Mouse (Mus musculus): ENCODE measurements at regions not wholly inside any gene's neighbourhood (a gene's known extent, or its start where the extent isn't known, plus 50 kb on each side); places are given as distances from the start of the nearest gene placed in this dataset.
A peak's percentile ranks its signal among the peaks of the same experiment; 100 is the strongest.
"Not testable (repeated sequence)": the region's sequence is repeated elsewhere in the genome, so short reads cannot be mapped to it uniquely, and the experiment has no call there.

- peak; percentile 42 for DNase-seq (ENCODE audit: low spot score)
These were observed 188.8 kb upstream of the Dmac1 start for GRCm38 (mm10) chr4:75466880-75467327.

- DNase-seq (ENCODE audit: low spot score), result no peak
These were observed 185.5 kb upstream of the Dmac1 start for GRCm38 (mm10) chr4:75463579-75463978.

DNA sequence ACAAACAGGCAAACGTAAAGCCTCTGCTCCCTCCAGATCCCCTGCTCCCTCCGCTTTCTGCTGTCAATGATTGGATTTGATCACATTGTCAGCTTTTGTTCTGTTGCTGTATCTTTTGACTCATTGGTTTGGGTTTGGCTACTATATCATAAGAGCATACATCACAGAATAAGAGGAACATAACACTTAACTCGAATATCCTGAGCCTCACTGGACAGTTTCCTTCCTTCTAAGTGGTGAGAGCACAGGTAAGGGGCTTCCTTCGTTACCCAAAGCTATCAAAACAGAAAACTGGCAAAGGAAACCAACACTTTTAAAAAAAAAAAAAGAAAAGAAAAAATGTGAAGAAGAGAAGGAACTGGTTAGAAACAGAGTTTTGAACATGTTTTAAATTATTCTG is 171.4 kb upstream of the Dmac1 start:
- DNase-seq (ENCODE audit: low spot score), result no peak

GRCm38 (mm10) chr4:75423296-75423695 is 145.2 kb upstream of the Dmac1 start:
- no peak for DNase-seq (ENCODE audit: low spot score)

GRCm38 (mm10) chr4:75400754-75401153 is 122.6 kb upstream of the Dmac1 start:
- DNase-seq (ENCODE audit: low spot score), result not testable (repeated sequence)

DNA sequence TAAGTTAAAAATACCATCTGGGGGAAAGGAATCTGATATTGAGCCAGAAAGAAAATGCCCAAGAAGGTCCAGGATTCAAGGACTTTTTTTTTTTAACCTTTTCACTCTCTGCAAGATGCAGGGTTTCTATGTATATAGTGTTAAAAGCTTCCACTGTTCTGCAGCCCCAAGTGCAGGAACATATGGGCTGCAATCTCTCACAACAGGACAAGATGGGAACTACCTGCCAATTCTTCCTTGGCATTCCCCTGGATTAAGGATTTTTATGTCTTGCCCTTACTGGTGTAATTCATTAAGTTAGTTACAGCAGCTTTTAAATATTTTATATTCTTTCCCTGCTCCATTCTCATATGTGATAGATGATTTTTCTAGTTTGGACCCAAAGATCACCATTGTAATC is 116.9 kb upstream of the Dmac1 start:
- no peak for DNase-seq (ENCODE audit: low spot score)

GRCm38 (mm10) chr4:75394264-75394663 is 116.2 kb upstream of the Dmac1 start:
- DNase-seq (ENCODE audit: low spot score), result no peak

DNA sequence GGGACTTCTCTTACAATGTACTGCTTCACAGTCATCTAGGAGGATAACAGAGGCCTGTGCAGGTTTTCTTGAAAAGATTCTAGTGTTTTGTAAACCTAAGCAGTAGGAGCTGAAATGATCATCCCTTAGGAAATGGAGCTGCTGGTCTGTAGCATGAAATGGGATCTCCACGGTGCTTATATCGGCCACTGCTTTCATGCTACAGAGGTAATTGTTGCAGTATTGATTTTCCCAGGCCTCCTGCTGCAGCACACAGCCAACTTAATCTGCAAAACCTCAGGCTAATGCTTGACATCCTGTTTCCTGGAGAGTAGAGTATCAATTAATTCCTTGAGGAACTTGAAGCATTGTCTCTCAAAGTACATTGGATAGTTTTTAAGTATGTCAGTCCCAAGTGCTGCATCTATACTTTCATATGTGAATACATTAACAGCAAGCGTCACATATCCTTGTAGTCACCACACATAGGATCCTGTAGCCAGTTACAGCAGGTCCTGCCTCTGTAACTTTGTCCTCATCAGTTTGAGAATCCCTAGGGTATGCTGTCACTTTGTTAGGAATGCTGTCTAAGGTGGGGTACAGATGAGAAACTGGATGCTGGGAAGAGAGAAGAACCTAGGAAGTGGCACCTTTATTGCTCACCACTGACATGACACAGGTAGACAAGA is 108.3 kb upstream of the Dmac1 start:
- no peak for DNase-seq (ENCODE audit: low spot score)

DNA sequence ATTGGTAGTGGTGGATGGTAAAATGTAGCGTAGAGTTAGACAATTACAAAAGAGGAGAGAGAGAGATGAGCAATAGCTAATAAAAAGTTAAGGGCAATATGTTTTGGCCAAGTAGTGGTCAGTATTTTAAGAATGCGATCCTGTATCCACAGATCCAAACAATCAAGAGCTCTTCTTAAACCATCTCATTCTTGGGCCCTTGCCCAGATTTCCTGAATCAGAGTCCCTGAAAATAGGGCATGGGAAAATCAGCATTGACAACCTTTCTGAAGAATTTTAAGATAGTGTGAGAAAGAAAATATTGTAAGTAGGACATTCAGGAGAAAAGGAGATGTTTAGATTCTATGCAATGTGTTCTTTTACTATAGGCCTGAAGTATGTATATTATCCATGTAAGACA is 81.4 kb upstream of the Dmac1 start:
- DNase-seq (ENCODE audit: low spot score), result no peak

- no peak for DNase-seq (ENCODE audit: low spot score)
These were observed 77.5 kb upstream of the Dmac1 start for GRCm38 (mm10) chr4:75355621-75356020.

DNA sequence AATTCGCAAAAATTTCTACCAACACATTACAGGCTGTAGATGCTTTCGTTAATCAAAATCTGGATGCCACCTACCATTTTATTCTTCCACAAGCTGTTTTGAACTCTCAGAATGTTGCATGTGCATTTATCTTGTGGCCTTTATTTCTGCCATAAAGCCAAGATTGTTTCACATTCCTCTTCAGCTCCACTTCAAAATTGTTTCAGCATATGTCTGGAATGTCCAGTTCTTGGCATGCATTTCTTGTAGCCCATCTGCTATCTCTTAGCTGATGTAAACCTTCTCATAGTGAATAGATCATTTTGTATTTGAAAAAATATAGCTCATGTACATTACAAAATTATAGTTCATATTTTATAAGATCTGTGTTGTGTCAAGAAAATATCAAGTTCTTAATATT is 56.4 kb upstream of the Dmac1 start:
- DNase-seq (ENCODE audit: low spot score), result no peak

- DNase-seq (ENCODE audit: low spot score), result no peak
These were observed 54.7 kb upstream of the Dmac1 start for GRCm38 (mm10) chr4:75332791-75333190.

DNA sequence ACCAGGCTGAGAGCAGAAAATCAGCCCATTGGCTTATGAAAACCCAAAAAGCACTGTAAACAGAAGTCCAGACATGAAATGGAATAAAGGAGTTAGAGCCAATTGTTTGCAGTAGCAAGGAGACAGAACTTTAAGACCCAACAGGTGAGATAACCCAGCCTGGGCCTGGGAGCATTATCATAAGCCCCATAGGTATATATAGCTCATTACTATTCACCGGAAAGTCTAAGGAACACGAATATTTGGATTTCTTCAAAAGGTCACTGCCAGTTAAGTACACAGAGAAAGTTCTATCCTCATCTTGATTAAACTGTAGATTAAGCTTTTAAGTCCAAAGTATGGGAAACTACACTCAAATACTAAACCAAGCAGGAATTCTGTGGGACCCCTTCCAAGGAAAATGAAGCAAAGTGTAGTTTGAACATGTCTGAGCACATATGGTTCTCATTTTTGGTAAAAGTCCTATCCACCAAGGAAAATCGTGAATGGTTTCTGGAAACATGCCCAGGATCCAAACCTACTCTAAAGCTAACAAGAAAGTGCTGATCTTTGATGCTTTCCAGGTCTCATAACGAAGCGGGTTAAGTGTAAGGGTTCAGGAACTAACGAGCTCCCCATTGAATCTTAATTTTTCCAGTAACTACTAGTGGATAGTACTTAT is 51.5 kb upstream of the Dmac1 start:
- DNase-seq (ENCODE audit: low spot score), result no peak
